Mouse (Mus musculus) cerebellum, postnatal 36 days (tissue): Measurements from ENCODE around the gene Alpk1.

Source experiments
- DNase-seq, 2 experiments: peaks; one replicate each; pipeline ENCODE4 v3.0.0; 2021 to 2022; ENCODE audit warnings: mixed read lengths in 2 of 2

The Alpk1 gene

GRCm38 (mm10) chr3:127691230-127691629 lies 89.1 kb downstream of the Alpk1 start:
- DNase-seq = no peak

GRCm38 (mm10) chr3:127679703-127680102 lies 100.6 kb downstream of the Alpk1 start:
- no peak for DNase-seq

- DNase-seq = no peak
These were observed 118.4 kb downstream of the Alpk1 start for GRCm38 (mm10) chr3:127661646-127662531.

GRCm38 (mm10) chr3:127660712-127661111 lies 119.6 kb downstream of the Alpk1 start:
- DNase-seq = no peak

GRCm38 (mm10) chr3:127651742-127652653 lies 128.3 kb downstream of the Alpk1 start:
- DNase-seq = no peak

- no peak for DNase-seq
These were observed 134.0 kb downstream of the Alpk1 start for GRCm38 (mm10) chr3:127646156-127646825.

GRCm38 (mm10) chr3:127642211-127642610 lies 138.1 kb downstream of the Alpk1 start:
- no peak for DNase-seq

GRCm38 (mm10) chr3:127640762-127641700 lies 139.3 kb downstream of the Alpk1 start:
- DNase-seq = no peak

- peak in 1 of 2 experiments; percentile 30 for DNase-seq
These were observed 140.2 kb downstream of the Alpk1 start for GRCm38 (mm10) chr3:127639875-127640761.

GRCm38 (mm10) chr3:127634984-127635349 lies 145.4 kb downstream of the Alpk1 start:
- DNase-seq = no peak

GRCm38 (mm10) chr3:127634101-127634983 lies 146.0 kb downstream of the Alpk1 start:
- DNase-seq = peak; percentile 67 to 70

- peak; percentile 28 to 34 for DNase-seq
These were observed 147.0 kb downstream of the Alpk1 start, which contains the start of gene Neurog2 for GRCm38 (mm10) chr3:127633080-127634032. TSS of gene Neurog2 (plus strand) at chr3:127633135.

GRCm38 (mm10) chr3:127632531-127632930 lies 147.8 kb downstream of the Alpk1 start:
- DNase-seq = peak in 1 of 2 experiments; percentile 13

GRCm38 (mm10) chr3:127631582-127631981 lies 148.7 kb downstream of the Alpk1 start:
- DNase-seq = no peak

- no peak for DNase-seq
These were observed 149.5 kb downstream of the Alpk1 start for GRCm38 (mm10) chr3:127630735-127631372.

- no peak for DNase-seq
These were observed 150.1 kb downstream of the Alpk1 start for GRCm38 (mm10) chr3:127630190-127630589.

- DNase-seq = no peak
These were observed 151.8 kb downstream of the Alpk1 start for GRCm38 (mm10) chr3:127628311-127629184.
